Mouse (Mus musculus) CD4-positive, CD25-positive, alpha-beta regulatory T cell, adult 4 months (primary cell): ENCODE data around the gene Gm5089. TPM values are rescaled to one million over a fixed set of nuclear protein-coding genes. Genes with fewer than 3 reads are reported as not detected.

Source experiments
- ATAC-seq: one replicate; pipeline ENCODE4 v1.8.0; 2017
- polyA plus RNA-seq, 2 experiments: library from polyadenylated mRNA; unstranded; fragments of 100-300 nt; shearing (Covaris generic); gene quantifications; one replicate each; pipeline ENCODE4 v1.2.1; 2017

The Gm5089 gene
- polyA plus RNA-seq, 2 experiments from 2014 or later, result not detected

DNA sequence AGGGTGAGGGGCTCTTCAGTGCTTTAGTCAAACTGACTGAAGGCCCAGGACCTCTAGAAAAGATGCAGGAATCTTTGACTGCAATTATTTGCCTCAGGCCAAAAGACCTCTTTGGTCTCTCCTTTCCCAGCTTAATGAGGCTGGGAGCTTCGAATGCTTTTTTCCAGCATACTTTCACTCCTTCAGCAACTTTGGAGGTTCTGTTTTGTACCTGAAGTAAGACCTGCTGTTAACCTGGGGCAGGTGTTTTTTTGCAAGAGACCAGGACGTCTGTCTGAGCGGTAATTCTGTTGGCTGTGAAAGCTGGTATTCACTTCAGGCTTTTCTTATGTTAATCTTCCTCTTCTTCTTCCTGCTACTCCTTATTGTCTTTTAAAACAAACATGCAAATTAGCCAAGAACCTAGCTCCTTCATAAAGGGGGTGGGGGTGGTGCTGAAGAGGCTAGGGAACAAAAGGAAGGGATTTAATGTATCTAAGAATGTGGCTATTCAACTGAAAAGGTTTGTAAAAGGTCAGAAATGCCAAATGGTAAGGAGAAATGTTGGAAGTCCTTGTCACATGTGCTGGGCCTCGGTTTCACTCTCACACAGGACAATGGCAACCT lies 34.6 kb downstream of the Gm5089 start:
- ATAC-seq, result no peak

DNA sequence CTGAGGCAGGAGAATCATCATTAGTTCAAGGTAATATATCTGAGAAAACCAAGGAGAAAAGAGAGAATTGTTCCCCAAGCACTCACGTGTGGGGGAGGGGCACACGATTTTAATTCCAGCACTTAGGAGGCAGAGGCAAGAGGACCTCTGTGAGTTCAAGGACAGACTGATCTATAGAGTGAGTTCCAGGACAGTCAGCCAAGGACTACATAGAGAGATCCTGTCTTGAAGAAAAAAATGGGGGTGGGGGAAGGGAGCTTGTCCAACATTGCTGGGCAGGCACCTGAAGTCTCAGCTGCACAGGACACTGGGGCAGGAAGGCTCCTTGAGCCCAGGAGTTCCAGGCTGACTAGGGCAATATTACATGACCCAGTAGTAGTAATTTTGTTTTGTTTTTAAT lies 36.1 kb downstream of the Gm5089 start:
- ATAC-seq, result no peak

GRCm38 (mm10) chr14:122413542-122413928 lies 37.4 kb downstream of the Gm5089 start:
- ATAC-seq, result no peak

- ATAC-seq, result no peak
These were observed 37.9 kb downstream of the Gm5089 start for GRCm38 (mm10) chr14:122412841-122413541.

DNA sequence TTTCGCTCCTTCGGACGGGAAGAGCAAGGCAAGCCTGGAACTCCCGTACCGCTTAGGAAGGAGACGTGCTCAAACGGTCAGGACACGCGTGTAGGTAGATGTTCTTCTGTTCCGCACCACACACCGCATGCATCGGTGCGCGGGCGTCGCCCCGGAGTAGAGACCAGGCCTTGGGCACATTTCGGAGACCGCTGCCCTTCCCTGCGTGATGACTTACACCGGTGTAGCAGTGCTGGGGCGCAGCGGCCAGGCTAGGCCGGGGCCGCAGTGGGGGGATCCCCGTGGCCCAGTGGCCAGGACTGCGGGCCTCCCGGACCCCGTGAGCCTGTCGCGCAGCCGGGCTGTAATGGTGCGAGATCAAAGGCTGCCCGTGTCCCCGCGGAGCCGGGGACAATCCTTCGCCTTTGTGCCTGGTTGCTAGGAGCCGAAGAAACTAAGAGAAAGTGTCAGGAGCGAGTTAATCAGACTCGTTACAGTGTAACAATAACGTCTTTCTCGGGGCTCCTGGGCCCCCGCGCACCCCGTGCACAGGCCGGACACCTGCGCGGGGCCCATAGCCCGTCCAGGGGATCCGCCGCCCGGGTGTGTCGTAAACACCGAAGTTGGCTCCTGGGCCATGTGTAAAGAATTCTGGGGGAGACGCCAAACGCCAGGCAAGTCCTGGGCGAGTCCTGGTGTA lies 44.2 kb downstream of the Gm5089 start:
- ATAC-seq, result no peak

DNA sequence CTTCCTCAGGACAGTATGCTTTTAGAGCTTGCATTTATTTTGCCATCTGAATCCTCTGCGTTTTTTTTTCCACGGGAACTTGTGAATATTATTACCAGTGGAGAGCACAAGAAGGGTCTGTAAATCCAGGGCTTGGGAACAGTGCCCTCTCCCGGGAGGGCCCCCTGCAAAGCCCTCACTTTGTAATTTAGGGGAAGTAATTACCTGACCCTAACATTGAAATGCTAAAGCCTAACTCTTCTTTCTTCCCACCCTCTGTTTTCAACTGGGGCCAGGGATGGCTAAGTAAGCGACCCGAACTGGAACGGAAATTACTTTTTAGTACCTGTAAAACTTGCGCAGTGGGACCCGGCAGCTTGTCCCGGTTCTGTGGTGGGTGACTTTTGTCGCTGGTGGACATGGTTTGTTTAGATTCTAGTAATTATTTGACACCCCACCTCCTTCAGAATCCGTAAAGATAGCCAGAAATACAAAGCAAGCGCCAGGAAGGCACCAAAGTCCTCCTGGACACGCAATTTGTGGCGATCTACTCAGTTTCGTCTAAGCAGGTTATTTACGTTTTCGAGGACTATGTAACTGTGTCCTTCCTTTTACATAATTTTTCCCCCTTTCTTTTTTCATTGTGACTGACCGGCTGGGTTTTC lies 44.9 kb downstream of the Gm5089 start:
- ATAC-seq, result no peak

GRCm38 (mm10) chr14:122405236-122405635 lies 45.7 kb downstream of the Gm5089 start:
- no peak for ATAC-seq

DNA sequence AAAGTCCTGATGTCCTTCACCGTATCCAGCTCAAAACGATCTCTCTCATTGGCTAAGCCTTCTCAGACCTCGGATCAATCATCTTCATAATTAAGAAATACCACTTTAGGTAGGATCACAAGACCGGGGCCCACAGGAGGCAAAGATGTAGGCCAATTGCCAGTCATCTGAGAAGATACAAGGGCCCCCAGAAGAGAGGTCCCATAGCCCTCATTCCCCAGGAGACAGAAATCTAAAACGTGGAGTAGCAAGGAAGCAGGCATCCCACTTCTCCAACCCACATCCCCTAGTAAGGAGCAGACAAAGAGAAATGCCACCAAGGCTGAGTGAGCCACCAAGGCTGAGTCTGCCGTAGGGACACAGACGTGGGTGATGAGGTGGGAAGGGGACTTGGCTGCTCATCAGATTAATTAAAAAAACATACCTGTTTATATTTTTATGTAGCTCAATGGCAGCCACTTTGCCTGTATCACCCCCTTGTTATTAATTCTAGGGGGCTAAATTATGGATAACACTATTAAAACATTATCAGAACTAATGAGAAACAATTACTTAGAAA lies 46.2 kb downstream of the Gm5089 start:
- no peak for ATAC-seq

DNA sequence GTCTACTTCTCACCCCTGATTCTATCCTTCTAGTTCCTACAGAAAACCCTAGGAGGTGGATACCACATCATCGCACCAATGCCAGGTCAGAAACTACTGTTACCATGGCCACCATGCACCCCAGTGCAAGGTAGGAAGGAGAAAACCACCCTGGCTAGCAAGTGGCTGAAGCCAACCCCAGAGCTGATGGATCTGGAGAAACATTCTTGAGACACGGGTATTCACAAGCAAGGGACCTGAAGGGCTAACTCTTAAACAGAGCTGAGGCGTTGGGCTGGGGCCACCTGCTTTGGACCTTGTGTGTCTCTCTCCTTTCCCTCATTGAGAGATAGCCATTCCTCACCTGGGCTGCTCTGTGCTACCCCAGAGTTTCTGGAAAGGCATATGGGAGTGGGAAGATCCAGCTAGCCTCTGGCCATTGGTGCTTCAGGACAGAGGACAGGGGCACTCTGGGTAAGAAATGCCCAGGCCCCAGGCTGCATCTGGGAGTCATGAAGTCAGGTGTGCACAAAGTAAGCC lies 47.4 kb downstream of the Gm5089 start:
- no peak for ATAC-seq

- no peak for ATAC-seq
These were observed 48.1 kb downstream of the Gm5089 start for GRCm38 (mm10) chr14:122402716-122403258.

DNA sequence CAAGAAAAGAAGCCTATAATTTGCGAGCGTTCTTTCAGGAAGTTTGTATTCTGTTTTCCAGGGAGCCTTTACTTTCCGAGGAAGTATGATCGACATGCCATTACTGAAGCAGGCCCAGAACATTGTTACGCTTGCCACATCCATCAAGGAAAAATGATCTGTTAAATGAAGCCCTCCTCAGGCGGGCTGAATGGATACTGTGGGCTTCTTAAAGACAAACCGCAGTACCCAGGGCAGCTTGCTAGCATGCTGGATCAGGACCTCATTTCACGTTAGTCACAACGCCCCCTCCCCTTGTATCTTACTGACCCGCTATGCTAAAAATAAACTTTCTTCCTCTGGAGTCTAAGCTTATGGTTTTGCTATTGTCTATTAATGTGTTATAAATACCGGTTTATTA lies 49.0 kb downstream of the Gm5089 start:
- no peak for ATAC-seq

DNA sequence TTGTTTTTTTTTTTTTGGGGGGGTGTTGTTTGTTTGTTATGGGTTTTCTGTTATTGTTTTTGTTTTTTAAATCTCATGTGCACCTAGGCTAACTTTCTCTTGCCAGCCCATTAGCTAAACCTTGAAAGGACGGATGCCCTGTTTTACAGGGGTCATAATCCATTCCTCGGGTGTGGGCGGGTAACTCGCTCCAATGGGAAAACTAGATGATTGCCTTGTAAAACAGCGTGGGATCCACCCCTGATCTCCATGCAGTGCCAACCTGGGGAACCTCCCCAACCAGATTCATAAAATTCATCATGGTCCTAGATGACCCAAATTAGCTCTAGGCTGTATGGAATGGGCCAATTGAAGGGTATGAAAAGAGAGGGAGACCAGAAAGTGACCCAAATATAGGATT lies 51.0 kb downstream of the Gm5089 start:
- ATAC-seq, result no peak

- ATAC-seq, result no peak
These were observed 52.2 kb downstream of the Gm5089 start for GRCm38 (mm10) chr14:122398676-122399075.

- ATAC-seq, result no peak
These were observed 57.8 kb downstream of the Gm5089 start for GRCm38 (mm10) chr14:122393119-122393518.

- no peak for ATAC-seq
These were observed 60.0 kb downstream of the Gm5089 start for GRCm38 (mm10) chr14:122390935-122391334.

GRCm38 (mm10) chr14:122389684-122390370 lies 61.1 kb downstream of the Gm5089 start:
- no peak for ATAC-seq

DNA sequence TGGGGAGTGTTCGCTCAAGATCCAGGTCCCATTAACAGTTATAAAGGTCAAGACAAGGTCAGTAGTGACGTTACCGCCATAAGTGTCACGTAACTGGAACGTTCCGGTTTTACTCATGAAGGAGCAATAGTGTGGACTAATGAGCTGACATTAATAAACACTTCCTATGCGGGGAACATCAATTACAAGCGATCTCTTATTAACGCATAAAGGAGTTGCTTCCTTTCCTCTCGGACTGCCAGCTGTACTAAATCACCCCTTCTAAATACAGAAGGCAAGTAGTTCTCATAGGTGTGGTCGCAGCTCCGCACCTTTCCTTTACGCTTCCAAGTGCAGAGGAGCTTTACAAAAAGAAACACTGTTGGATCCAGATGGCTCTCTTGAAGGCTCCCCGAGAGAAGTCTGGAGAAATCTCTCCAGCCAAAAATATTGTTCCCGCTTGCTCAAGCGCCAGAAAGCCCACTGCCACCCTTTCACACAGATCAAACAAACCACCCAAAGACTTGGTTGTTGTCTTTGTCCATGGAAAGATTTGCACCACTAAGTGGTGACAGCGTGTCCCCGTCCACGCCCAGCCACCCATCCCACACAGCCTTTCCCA lies 62.4 kb downstream of the Gm5089 start:
- no peak for ATAC-seq

- no peak for ATAC-seq
These were observed 63.1 kb downstream of the Gm5089 start for GRCm38 (mm10) chr14:122387781-122388180.

DNA sequence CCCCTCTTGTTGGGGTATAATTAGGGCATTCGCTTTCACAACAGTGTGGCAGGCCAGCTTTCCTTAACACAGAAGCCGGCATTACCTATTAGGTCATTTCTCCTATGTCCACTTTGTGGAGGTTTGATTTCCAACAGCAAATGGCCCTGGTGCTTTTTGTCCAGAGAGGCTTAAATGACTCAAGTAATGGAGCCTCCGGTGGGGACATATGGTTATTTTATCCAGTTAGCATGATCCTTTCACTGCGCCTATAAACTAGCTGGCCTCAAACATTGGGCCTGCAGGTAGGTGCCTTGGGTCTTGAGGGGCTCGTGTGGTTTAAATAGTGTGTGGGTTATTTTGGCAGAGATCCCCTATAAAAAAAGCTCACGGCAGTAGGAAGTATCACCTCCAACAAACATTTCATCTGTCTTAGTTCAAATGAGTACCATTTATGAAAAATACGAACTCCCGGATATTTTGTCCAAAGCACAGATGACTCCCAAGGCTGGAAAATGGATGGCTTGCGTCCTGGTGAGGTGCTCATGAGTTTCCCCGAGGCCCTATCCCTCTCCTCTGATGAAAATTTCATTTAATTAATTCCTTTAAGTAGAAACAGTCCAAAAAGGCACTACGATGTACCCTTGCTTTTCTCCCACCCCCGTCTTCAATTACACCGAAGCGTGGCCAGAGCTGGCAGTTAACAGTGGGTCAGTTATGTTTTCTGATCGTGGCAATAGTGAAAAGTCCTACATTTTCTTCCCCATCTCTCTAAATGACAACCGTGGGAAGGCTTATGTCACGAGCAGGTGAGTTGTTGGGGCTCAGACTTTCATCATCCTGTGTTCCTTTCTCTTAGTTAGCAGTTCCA lies 64.4 kb downstream of the Gm5089 start:
- no peak for ATAC-seq

GRCm38 (mm10) chr14:122385758-122386157 lies 65.2 kb downstream of the Gm5089 start:
- no peak for ATAC-seq

- no peak for ATAC-seq
These were observed 65.7 kb downstream of the Gm5089 start for GRCm38 (mm10) chr14:122385238-122385534.
